Mouse (Mus musculus) gastrocnemius, adult 8-10 months (tissue): ENCODE results near the gene Nceh1. TPM values are rescaled to one million over a fixed set of nuclear protein-coding genes. Genes with fewer than 3 reads are reported as not detected.
"Not testable (repeated sequence)": the region's sequence is repeated elsewhere in the genome, so short reads cannot be mapped to it uniquely, and the experiment has no call there.

Source experiments
- DNase-seq, 2 experiments: peaks; one replicate each; pipeline ENCODE4 v3.0.0; 2022; ENCODE audit warnings: low spot score in 2 of 2
- total RNA-seq, 4 experiments: library from RNA; stranded (reverse); gene quantifications; 2 replicates each; pipeline ENCODE4 v1.2.4; 2022

The Nceh1 gene
- total RNA-seq, 4 experiments from 2014 or later: 13.8 to 19.7 (median 17.4) TPM

- DNase-seq: no peak
These were observed 46.0 kb downstream of the Nceh1 start for GRCm38 (mm10) chr3:27228530-27229309.

- no peak for DNase-seq
These were observed 50.6 kb downstream of the Nceh1 start for GRCm38 (mm10) chr3:27233361-27233760.

- no peak for DNase-seq
These were observed 51.1 kb downstream of the Nceh1 start for GRCm38 (mm10) chr3:27233841-27234240.

GRCm38 (mm10) chr3:27234976-27235375, 52.2 kb downstream of the Nceh1 start:
- no peak for DNase-seq

- DNase-seq: no peak
These were observed 54.5 kb downstream of the Nceh1 start for GRCm38 (mm10) chr3:27237226-27237625.

GRCm38 (mm10) chr3:27238563-27238962, 55.8 kb downstream of the Nceh1 start:
- DNase-seq: no peak

GRCm38 (mm10) chr3:27239568-27239967, 56.8 kb downstream of the Nceh1 start:
- DNase-seq: no peak

- no peak for DNase-seq
These were observed 59.1 kb downstream of the Nceh1 start for GRCm38 (mm10) chr3:27241864-27242263.

GRCm38 (mm10) chr3:27246166-27246565, 63.4 kb downstream of the Nceh1 start:
- DNase-seq: no peak

GRCm38 (mm10) chr3:27247785-27248184, 65.0 kb downstream of the Nceh1 start:
- DNase-seq: no peak

- DNase-seq: no peak
These were observed 66.3 kb downstream of the Nceh1 start for GRCm38 (mm10) chr3:27249030-27249429.

- DNase-seq: no peak
These were observed 68.2 kb downstream of the Nceh1 start for GRCm38 (mm10) chr3:27250936-27251335.

GRCm38 (mm10) chr3:27258461-27258860, 75.7 kb downstream of the Nceh1 start:
- no peak for DNase-seq

GRCm38 (mm10) chr3:27260393-27260792, 77.6 kb downstream of the Nceh1 start:
- no peak for DNase-seq

- no peak for DNase-seq
These were observed 84.6 kb downstream of the Nceh1 start for GRCm38 (mm10) chr3:27267327-27267726.

GRCm38 (mm10) chr3:27267887-27268286, 85.1 kb downstream of the Nceh1 start:
- no peak for DNase-seq

- DNase-seq: no peak
These were observed 86.4 kb downstream of the Nceh1 start for GRCm38 (mm10) chr3:27269151-27269550.

- DNase-seq: peak; percentile 9 to 31
These were observed 87.6 kb downstream of the Nceh1 start for GRCm38 (mm10) chr3:27270160-27270962.

- DNase-seq: no peak
These were observed 90.4 kb downstream of the Nceh1 start for GRCm38 (mm10) chr3:27272926-27273745.

GRCm38 (mm10) chr3:27279286-27279925, 96.6 kb downstream of the Nceh1 start:
- DNase-seq: not testable (repeated sequence)

GRCm38 (mm10) chr3:27280280-27280749, 97.5 kb downstream of the Nceh1 start:
- DNase-seq: peak; percentile 8 to 13
